Mouse (Mus musculus) midbrain, embryonic 10.5 days (tissue): ENCODE results near the gene Vps52. TPM values are rescaled to one million over a fixed set of nuclear protein-coding genes. Genes with fewer than 3 reads are reported as not detected.
"Not testable (repeated sequence)": the region's sequence is repeated elsewhere in the genome, so short reads cannot be mapped to it uniquely, and the experiment has no call there.

Source experiments
- DNase-seq: peaks from one replicate; pipeline ENCODE4 v3.0.0-alpha.2; 2017; ENCODE audit warnings: low spot score
- H3K27ac ChIP-seq: fragments of 300-500 bp; sonication (generic); replicated peaks from 2 replicates; pipeline ENCODE4 v1.5.1; 2016; ENCODE audit warnings: mild to moderate bottlenecking
- H3K27me3 ChIP-seq: fragments of 300-500 bp; sonication (generic); 2 replicates; pipeline ENCODE4 v1.6.1; 2016; ENCODE audit warnings: low read depth, mild to moderate bottlenecking; ENCODE audit not compliant: poor library complexity, severe bottlenecking
- H3K36me3 ChIP-seq: fragments of 300-500 bp; sonication (generic); 2 replicates; pipeline ENCODE4 v1.6.1; 2016; ENCODE audit warnings: mild to moderate bottlenecking, moderate library complexity
- H3K4me1 ChIP-seq: fragments of 300-500 bp; sonication (generic); 2 replicates; pipeline ENCODE4 v1.6.1; 2016
- H3K4me3 ChIP-seq: fragments of 300-500 bp; sonication (generic); 2 replicates; pipeline ENCODE4 v1.5.1; 2016; ENCODE audit warnings: mild to moderate bottlenecking, moderate library complexity
- H3K9me3 ChIP-seq: fragments of 300-500 bp; sonication (generic); replicated peaks from 2 replicates; pipeline ENCODE4 v1.6.1; 2016; ENCODE audit warnings: mild to moderate bottlenecking
- WGBS: fragments of 180-500 bp; shearing (Covaris S2); methylation state at CpG from one replicate; pipeline ENCODE4 v1.1.7; 2016; 5-methylcytosine and 5-hydroxymethylcytosine counted together
- polyA plus RNA-seq: library from polyadenylated mRNA; unstranded; fragments of >200 nt; fragmentation: Nextera tagmentation; extraction: Ambion mirVana; gene quantifications from 2 replicates; pipeline ENCODE4 v1.2.1, GENCODE M21; 2016

The Vps52 gene
- polyA plus RNA-seq, 1 experiment from 2014 or later: 53.5 TPM

GRCm38 (mm10) chr17:33968927-33969326 is 13.3 kb downstream of the Vps52 start:
- Histone ChIP-seq H3K27me3 (no peaks in the 10 kb centered on the region), H3K4me1 (no peaks in the 10 kb centered on the region; the same call in 1 of the 2 replicates), H3K9me3 (0 out of 2 replicates have a peak, but pooled peaks cover 4% of the 10 kb centered on the region), H3K4me3 (no peak overlapping the region; the same call in 1 of the 2 replicates), H3K36me3 (peaks cover 28% of the 10 kb centered on the region), H3K27ac (no peak overlapping the region)
- 30% methylated on average over 5 of the region's 5 CpGs for WGBS
- DNase-seq: no peak

GRCm38 (mm10) chr17:33969394-33969793 is 13.8 kb downstream of the Vps52 start:
- Histone ChIP-seq H3K36me3 (peaks cover 24% of the 10 kb centered on the region), H3K4me1 (no peaks in the 10 kb centered on the region; the same call in 1 of the 2 replicates), H3K27ac (no peak overlapping the region), H3K27me3 (no peaks in the 10 kb centered on the region), H3K4me3 (no peak overlapping the region), H3K9me3 (0 out of 2 replicates have a peak, but pooled peaks cover 4% of the 10 kb centered on the region)
- DNase-seq: no peak
- 77% methylated on average over 4 of the region's 4 CpGs for WGBS

- H3K9me3 ChIP-seq: 0 out of 2 replicates have a peak, but pooled peaks cover 4% of the 10 kb centered on the region
- no peak overlapping the region for H3K4me3 ChIP-seq
- peaks cover 1% of the 10 kb centered on the region for H3K4me1 ChIP-seq
- 20% methylated on average over 1 of the region's 1 CpGs for WGBS
- no peaks in the 10 kb centered on the region for H3K36me3 ChIP-seq
- no peak overlapping the region for H3K27ac ChIP-seq
- no peak for DNase-seq
- H3K27me3 ChIP-seq: peaks cover 29% of the 10 kb centered on the region
Measured at GRCm38 (mm10) chr17:33972691-33973090, 17.1 kb downstream of the Vps52 start.

- no peak for DNase-seq
- no peaks in the 10 kb centered on the region for H3K36me3 ChIP-seq
- 63% methylated on average over 3 of the region's 3 CpGs for WGBS
- no peak overlapping the region for H3K4me3 ChIP-seq
- H3K27ac ChIP-seq: no peak overlapping the region
- peaks cover 10% of the 10 kb centered on the region for H3K4me1 ChIP-seq
- peaks cover 38% of the 10 kb centered on the region for H3K27me3 ChIP-seq
- 0 out of 2 replicates have a peak, but pooled peaks cover 4% of the 10 kb centered on the region for H3K9me3 ChIP-seq
Measured at GRCm38 (mm10) chr17:33973572-33973971, 18.0 kb downstream of the Vps52 start.

- no peak for DNase-seq
Measured at GRCm38 (mm10) chr17:33977861-33978557, 22.4 kb downstream of the Vps52 start.

GRCm38 (mm10) chr17:33978631-33979031 is 23.0 kb downstream of the Vps52 start:
- peak overlapping the region; percentile 55 for H3K4me3 ChIP-seq
- peaks cover 31% of the 10 kb centered on the region for H3K4me1 ChIP-seq
- peaks cover 59% of the 10 kb centered on the region for H3K27me3 ChIP-seq
- no peaks in the 10 kb centered on the region for H3K36me3 ChIP-seq
- peak; percentile 46 for DNase-seq
- H3K9me3 ChIP-seq: no peaks in the 10 kb centered on the region
- H3K27ac ChIP-seq: peak overlapping the region; percentile 63; the same call in 1 of the 2 replicates
- WGBS: under 1% methylated on average over 17 of the region's 17 CpGs

More at GRCm38 (mm10) chr17:33977861-33978557, 22.4 kb downstream of the Vps52 start:
- H3K4me1 ChIP-seq: peaks cover 31% of the 10 kb centered on the region
- H3K27me3 ChIP-seq: peaks cover 59% of the 10 kb centered on the region
- peak overlapping the region; percentile 55 for H3K4me3 ChIP-seq
- H3K27ac ChIP-seq: peak overlapping the region; percentile 63; the same call in 1 of the 2 replicates
- no peaks in the 10 kb centered on the region for H3K36me3 ChIP-seq
- H3K9me3 ChIP-seq: no peaks in the 10 kb centered on the region
- WGBS: 2% methylated on average over 57 of the region's 57 CpGs

GRCm38 (mm10) chr17:33979512-33980050 is 24.0 kb downstream of the Vps52 start:
- no peak for DNase-seq
- no peaks in the 10 kb centered on the region for H3K36me3 ChIP-seq
- H3K27ac ChIP-seq: no peak overlapping the region
- H3K4me1 ChIP-seq: peaks cover 31% of the 10 kb centered on the region
- 83% methylated on average over 6 of the region's 6 CpGs for WGBS
- peaks cover 59% of the 10 kb centered on the region for H3K27me3 ChIP-seq
- H3K4me3 ChIP-seq: no peak overlapping the region
- no peaks in the 10 kb centered on the region for H3K9me3 ChIP-seq

GRCm38 (mm10) chr17:33980181-33981035 is 24.8 kb downstream of the Vps52 start:
- H3K36me3 ChIP-seq: no peaks in the 10 kb centered on the region
- WGBS: 80% methylated on average over 19 of the region's 19 CpGs
- peaks cover 31% of the 10 kb centered on the region for H3K4me1 ChIP-seq
- DNase-seq: no peak
- peaks cover 53% of the 10 kb centered on the region for H3K27me3 ChIP-seq
- peak overlapping the region; percentile 65 for H3K4me3 ChIP-seq
- no peaks in the 10 kb centered on the region for H3K9me3 ChIP-seq
- peak overlapping the region; percentile 87 for H3K27ac ChIP-seq

GRCm38 (mm10) chr17:33981192-33981909 is 25.7 kb downstream of the Vps52 start:
- H3K9me3 ChIP-seq, H3K36me3 ChIP-seq: not testable (repeated sequence)
- Histone ChIP-seq H3K27ac (peak overlapping the region; percentile 87), H3K4me1 (peaks cover 31% of the 10 kb centered on the region), H3K27me3 (peaks cover 43% of the 10 kb centered on the region), H3K4me3 (peak overlapping the region; percentile 65)
- WGBS: 2% methylated on average over 27 of the region's 27 CpGs
- peak; percentile 91 for DNase-seq

- H3K9me3 ChIP-seq, H3K36me3 ChIP-seq, H3K27ac ChIP-seq: not testable (repeated sequence)
- Histone ChIP-seq H3K4me3 (peak overlapping the region; percentile 65), H3K4me1 (peaks cover 31% of the 10 kb centered on the region), H3K27me3 (peaks cover 36% of the 10 kb centered on the region)
- peak; percentile 61 for DNase-seq
- WGBS: 10% methylated on average over 8 of the region's 8 CpGs
Measured at GRCm38 (mm10) chr17:33982136-33982535, 26.5 kb downstream of the Vps52 start.

GRCm38 (mm10) chr17:33991788-33992664 is 36.4 kb downstream of the Vps52 start:
- DNase-seq: peak; percentile 69
- no peak overlapping the region for H3K4me3 ChIP-seq
- H3K36me3 ChIP-seq: no peaks in the 10 kb centered on the region
- H3K4me1 ChIP-seq: no peaks in the 10 kb centered on the region
- WGBS: 34% methylated on average over 10 of the region's 10 CpGs
- H3K27me3 ChIP-seq: peaks cover 2% of the 10 kb centered on the region
- H3K9me3 ChIP-seq: no peaks in the 10 kb centered on the region
- no peak overlapping the region for H3K27ac ChIP-seq
